Mouse (Mus musculus) C2C12 (cell line): ENCODE data around the gene Rbfox3. TPM values are rescaled to one million over a fixed set of nuclear protein-coding genes. Genes with fewer than 3 reads are reported as not detected.

ENCODE experiments used
- H3K27me3 ChIP-seq: one replicate; pipeline ENCODE4 v1.6.1; 2011; ENCODE audit not compliant: control insufficient read depth, insufficient read depth, insufficient read length
- H3K36me3 ChIP-seq: one replicate; pipeline ENCODE4 v1.6.1; 2011; ENCODE audit not compliant: control insufficient read depth, insufficient read depth
- H3K4me3 ChIP-seq: one replicate; pipeline ENCODE4 v1.5.1; 2011; ENCODE audit warnings: mild to moderate bottlenecking, control low read depth; ENCODE audit not compliant: poor library complexity, insufficient read depth, severe bottlenecking
- H3K79me2 ChIP-seq: one replicate; pipeline ENCODE4 v1.6.1; 2011; ENCODE audit not compliant: control insufficient read depth, insufficient read depth
- H3K79me3 ChIP-seq: one replicate; pipeline ENCODE4 v1.6.1; 2011; ENCODE audit warnings: low read depth, control low read depth
- H3ac ChIP-seq: one replicate; pipeline ENCODE3; 2011; ENCODE audit warnings: low read depth; ENCODE audit not compliant: control insufficient read depth, insufficient read length
- CEBPB ChIP-seq: IDR thresholded peaks from one replicate; pipeline ENCODE4 v1.6.1; 2011; ENCODE audit warnings: low read depth, mild to moderate bottlenecking, control low read depth, moderate library complexity
- CTCF ChIP-seq: IDR thresholded peaks from one replicate; pipeline ENCODE4 v1.5.1; 2011; ENCODE audit not compliant: control insufficient read depth, insufficient read depth, insufficient read length
- FOSL1 ChIP-seq: IDR thresholded peaks from one replicate; pipeline ENCODE4 v1.8.0; 2011; ENCODE audit warnings: mild to moderate bottlenecking, low read length; ENCODE audit not compliant: poor library complexity, insufficient read depth, severe bottlenecking
- MAX ChIP-seq: IDR thresholded peaks from one replicate; pipeline ENCODE4 v1.6.1; 2011; ENCODE audit warnings: mild to moderate bottlenecking, control low read depth
- MYOD1 ChIP-seq: IDR thresholded peaks from one replicate; pipeline ENCODE4 v1.6.1; 2011; ENCODE audit warnings: low read depth; ENCODE audit not compliant: control insufficient read depth, insufficient read length
- MYOG ChIP-seq: IDR thresholded peaks from one replicate; pipeline ENCODE4 v1.6.1; 2011; ENCODE audit not compliant: control insufficient read depth, insufficient read length; ENCODE audit errors: extremely low read depth
- USF1 ChIP-seq: IDR thresholded peaks from one replicate; pipeline ENCODE4 v1.6.1; 2011; ENCODE audit warnings: low read depth, mild to moderate bottlenecking, control low read depth, moderate library complexity
- polyA plus RNA-seq: library from polyadenylated mRNA; unstranded; fragments of >200 nt; fragmentation: generic; extraction: Trizol; gene quantifications from one replicate; pipeline ENCODE4 v1.2.1, GENCODE M21; 2012; ENCODE audit warnings: missing spikeins

The Rbfox3 gene
- polyA plus RNA-seq, 1 experiment, result not detected

DNA sequence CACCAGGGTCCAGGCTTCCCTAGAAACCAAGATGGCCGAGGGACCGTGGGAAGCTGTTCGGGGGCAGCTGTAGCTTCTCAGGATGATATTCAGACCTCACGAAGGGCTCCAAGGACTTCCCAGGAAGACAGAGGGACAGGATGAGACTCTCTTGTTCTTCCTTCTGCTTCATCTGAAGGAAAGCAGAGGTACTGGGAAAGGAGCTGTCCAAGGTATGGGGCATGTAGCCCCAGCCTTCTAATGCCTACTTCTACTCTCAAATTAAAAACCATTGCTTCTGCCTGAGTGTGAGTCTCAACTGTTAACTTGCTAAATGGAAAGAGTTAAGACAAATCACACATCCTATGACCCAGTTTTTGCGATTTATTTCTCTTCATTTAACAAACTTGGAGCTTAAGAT lies 355.8 kb downstream of the Rbfox3 start:
- Histone ChIP-seq H3ac (no peak overlapping the region), H3K79me2 (no peaks in the 10 kb centered on the region), H3K36me3 (no peaks in the 10 kb centered on the region), H3K79me3 (no peaks in the 10 kb centered on the region), H3K27me3 (peaks cover 67% of the 10 kb centered on the region), H3K4me3 (no peak overlapping the region)
- TF ChIP-seq FOSL1 (no peak), MYOG (no peak), MYOD1 (no peak)

DNA sequence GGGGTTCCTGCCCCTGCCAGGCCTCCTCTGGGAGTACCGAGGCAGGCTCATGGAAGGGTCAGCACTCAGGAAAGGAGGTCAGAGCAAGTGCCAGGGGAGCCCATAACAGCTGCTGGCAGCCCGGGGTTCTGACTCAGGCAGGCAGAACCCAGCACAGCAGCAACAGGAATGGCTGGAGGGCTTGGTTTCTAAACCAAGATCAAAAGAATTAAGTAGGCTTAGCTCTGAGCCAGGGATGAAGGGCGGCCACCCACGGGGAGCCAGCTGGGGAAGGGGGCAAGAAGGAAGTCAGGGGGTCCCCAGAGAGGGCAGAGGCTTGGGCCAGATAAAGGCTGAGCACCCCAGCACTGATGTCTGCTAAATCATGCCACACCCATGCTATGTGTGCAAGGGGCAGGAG lies 356.9 kb downstream of the Rbfox3 start:
- Histone ChIP-seq H3ac (no peak overlapping the region), H3K79me2 (no peaks in the 10 kb centered on the region), H3K79me3 (no peaks in the 10 kb centered on the region), H3K27me3 (peaks cover 68% of the 10 kb centered on the region), H3K4me3 (no peak overlapping the region), H3K36me3 (no peaks in the 10 kb centered on the region)
- TF ChIP-seq FOSL1 (no peak), MYOD1 (no peak), USF1 (no peak), CTCF (no peak), CEBPB (no peak), MYOG (no peak), MAX (no peak)

GRCm38 (mm10) chr11:118553926-118554325 lies 357.5 kb downstream of the Rbfox3 start:
- Histone ChIP-seq H3K36me3 (no peaks in the 10 kb centered on the region), H3K27me3 (peaks cover 69% of the 10 kb centered on the region), H3ac (no peak overlapping the region), H3K79me3 (no peaks in the 10 kb centered on the region), H3K79me2 (no peaks in the 10 kb centered on the region), H3K4me3 (no peak overlapping the region)
- TF ChIP-seq MAX, result no peak
- no peak for TF ChIP-seq USF1
- TF ChIP-seq CEBPB, result no peak
- no peak for TF ChIP-seq FOSL1
- TF ChIP-seq MYOD1, result no peak
- TF ChIP-seq MYOG, result no peak
- TF ChIP-seq CTCF, result no peak

DNA sequence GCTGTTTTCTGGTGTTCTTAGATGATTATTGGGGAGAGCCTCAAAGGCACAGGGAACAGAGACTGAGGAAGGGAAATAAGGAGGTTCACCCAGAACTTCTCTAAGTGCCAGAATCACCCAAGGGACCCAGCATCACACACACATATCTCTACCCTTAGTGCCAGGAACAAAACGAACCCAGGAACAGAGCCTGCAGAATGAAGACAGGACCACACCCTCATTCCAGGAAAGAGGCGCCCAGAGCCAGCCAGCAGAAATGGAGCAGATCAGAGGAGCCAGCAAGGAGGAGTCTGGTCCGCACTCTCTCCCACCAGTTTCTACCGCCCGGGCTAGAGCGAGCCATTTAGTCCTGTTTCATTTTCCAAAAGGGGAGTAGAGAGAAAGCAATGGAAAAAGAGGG lies 358.4 kb downstream of the Rbfox3 start:
- H3K79me3 ChIP-seq, result no peaks in the 10 kb centered on the region
- no peaks in the 10 kb centered on the region for H3K79me2 ChIP-seq
- TF ChIP-seq MAX (no peak), MYOG (no peak), FOSL1 (no peak), USF1 (no peak), CTCF (no peak), CEBPB (no peak), MYOD1 (no peak)
- H3K36me3 ChIP-seq, result no peaks in the 10 kb centered on the region
- H3K27me3 ChIP-seq, result peaks cover 75% of the 10 kb centered on the region
- no peak overlapping the region for H3K4me3 ChIP-seq
- no peak overlapping the region for H3ac ChIP-seq

DNA sequence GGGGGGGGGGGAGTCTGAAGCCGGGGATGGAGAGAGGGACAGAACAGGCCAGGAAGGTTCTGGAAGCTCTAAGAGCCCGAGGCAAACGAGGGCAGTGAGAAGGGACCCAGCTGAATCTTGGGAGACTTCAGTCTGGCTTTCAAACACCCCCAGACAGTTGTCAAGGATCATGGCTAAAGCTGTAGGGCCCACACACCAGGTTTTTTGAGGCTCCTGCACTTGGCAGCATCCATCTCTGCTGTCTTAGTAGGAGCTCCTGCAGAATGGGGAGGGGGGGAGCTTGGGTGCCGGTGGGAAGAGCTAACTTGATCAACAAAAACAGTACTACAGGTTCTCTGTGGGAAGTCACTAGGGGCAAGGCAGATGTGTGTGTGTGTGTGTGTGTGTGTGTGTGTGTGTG lies 358.9 kb downstream of the Rbfox3 start:
- H3K27me3 ChIP-seq, result peaks cover 71% of the 10 kb centered on the region
- H3K79me2 ChIP-seq, result no peaks in the 10 kb centered on the region
- H3K4me3 ChIP-seq, result no peak overlapping the region

GRCm38 (mm10) chr11:118551705-118552104 lies 359.7 kb downstream of the Rbfox3 start:
- TF ChIP-seq MAX (no peak), CEBPB (no peak)
- Histone ChIP-seq H3K79me3 (no peaks in the 10 kb centered on the region), H3K4me3 (no peak overlapping the region), H3K27me3 (peaks cover 71% of the 10 kb centered on the region), H3K36me3 (no peaks in the 10 kb centered on the region), H3K79me2 (no peaks in the 10 kb centered on the region), H3ac (no peak overlapping the region)

More for the DNA sequence above, 358.9 kb downstream of the Rbfox3 start:
- TF ChIP-seq MYOD1 (no peak), USF1 (no peak), CEBPB (no peak), MAX (no peak), CTCF (no peak), MYOG (no peak), FOSL1 (no peak)
- no peak overlapping the region for H3ac ChIP-seq
- H3K36me3 ChIP-seq, result no peaks in the 10 kb centered on the region
- no peaks in the 10 kb centered on the region for H3K79me3 ChIP-seq
